Mouse (Mus musculus) T-helper 1 cell (primary cell): Measurements from ENCODE around the gene Frmd4a.

Experiments used
- in situ Hi-C: fragments of 300-600 bp; cut with MboI, MseI; formaldehyde crosslinking; loops from one replicate; pipeline ENCODE4 v1.15.1; 2025; ENCODE audit warnings: high pct_unique_total_duplicates

The Frmd4a gene

DNA sequence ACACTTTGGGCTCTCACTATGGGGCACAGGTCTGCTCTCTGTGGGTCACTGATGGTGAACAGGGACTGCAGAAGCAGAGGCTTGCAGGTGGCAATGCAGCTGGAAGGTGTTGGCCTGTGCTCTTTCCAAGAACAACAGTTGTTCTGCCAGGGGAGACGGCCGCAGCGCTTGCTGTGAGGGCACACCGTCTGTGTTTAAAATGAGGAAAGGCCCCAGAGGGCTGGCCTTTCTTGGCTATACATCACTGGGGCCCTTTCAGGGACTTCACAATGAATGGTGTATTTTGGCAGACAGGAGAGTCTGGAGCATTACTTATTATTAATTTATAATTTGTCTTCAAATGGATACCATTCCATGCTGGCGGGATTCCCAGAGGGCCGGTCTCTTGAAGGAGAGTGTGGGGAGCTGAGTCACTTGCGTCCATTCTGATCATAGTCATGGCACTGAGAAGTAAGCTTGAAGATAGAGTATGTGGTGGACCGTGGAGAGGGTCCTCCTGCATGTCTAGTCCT lies 268.9 kb downstream of the Frmd4a start:
- in situ Hi-C loops = no loop called here

DNA sequence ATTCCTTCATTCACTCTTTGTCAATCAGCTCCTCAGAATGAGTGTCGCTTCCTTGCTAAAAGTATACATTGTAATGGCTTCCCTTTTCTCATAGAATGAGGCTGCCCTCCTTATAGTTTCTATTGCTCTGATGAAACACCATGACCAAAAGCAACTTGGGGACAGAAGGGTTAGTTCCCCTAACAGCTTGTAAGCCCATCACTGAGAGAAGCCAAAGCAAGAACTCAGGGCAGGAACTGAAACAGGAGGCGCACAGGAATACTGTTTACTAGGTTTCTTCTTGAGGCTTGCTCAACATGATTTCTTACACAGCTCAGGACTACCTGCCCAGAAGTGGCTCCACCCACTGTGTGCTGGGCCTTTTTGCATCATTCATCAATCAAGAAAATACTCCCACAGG lies 273.0 kb downstream of the Frmd4a start:
- in situ Hi-C loops = no loop called here

DNA sequence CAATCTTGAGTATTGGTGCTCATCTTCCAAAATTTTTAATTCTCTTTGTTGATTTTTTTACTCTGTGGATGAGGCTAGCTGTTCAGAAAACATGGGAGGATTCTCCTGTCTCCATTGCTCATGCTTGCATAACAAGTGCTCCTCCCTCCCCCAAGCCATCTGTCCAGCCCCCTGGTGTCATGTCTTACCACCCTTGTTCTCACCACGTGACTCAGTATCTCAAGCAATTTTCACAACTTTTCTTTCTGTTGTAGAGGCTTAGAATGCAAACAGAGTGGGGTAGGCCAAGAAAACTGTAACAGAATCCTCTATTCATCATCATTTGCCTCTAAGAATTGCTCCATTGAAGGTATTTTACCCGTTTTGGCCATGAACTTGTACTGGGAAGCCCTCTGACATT lies 273.6 kb downstream of the Frmd4a start:
- in situ Hi-C loops = no loop called here

DNA sequence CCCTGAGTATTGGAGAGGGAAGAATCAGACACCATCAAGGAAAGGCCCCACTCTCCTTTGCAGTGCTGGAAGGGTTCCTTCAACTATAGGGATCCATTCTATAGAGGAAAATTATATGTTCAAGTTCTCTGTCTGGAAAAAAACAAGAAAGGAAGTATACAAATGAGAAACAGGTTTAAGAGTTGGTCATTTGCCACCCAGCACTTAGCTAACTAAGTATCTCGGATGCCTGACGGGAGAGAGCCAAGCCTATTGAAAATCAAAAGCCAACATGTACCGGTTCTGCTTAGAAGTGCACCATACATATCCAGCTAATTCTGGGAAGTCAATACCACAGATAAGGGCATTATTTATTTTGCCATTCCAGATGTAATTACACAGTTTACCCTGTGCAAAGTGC lies 274.2 kb downstream of the Frmd4a start:
- in situ Hi-C loops = no loop called here

DNA sequence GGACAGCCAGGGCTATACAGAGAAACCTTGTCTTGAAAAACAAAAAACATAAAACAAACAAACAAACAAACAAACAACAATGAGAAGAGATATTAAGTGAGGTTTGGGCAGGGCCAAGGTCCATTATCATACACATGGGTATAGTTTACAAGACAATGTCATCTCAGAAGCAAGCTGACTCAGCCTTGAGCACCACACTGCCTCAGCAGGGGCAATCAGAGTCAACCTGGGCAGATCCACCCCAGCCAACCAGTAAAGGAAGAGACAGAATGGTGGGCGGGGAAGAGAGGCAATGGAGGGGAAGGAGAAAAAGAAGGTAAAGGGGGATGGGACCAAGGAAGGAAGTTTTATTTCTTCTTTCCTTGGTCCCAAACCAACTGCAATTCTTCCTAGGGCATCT lies 276.2 kb downstream of the Frmd4a start:
- in situ Hi-C loops = no loop called here

DNA sequence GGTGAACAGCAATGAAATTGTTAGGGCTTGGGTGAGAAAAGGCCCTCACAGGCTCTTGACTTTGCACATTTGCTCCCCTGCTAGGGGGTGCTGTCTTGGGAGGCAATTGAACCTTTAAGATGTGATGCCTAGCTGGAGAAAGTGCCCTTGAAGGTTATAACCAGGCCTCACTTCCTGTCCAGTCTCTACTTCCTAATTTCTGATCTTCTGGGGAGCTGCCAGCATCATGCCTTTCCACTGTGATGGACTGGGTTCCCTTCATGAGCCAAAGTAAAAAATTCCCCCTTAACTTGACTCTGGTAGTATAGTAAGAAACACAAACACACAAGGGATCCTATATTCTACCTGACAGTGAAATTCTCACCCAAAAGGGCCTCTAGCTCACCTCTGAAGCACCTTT lies 278.1 kb downstream of the Frmd4a start:
- in situ Hi-C loops = no loop called here

DNA sequence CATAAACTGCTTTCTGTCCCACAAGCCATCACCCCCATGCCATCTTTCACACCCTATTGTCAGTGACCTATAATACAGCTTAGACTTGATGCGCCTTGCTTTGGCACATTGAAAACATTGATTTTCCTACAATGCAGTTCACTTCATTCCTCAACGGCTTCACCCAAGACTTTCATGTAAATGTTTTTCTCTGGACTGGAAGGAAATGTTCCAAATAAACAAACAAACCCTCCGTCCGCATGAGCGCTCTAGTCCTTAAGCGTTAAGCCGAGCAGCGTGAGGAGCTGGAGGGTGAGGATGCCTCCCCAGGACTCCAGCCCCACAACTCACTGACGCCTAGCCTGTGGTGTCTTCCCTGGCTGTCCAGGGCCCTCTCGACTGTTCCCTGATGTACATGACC lies 279.4 kb downstream of the Frmd4a start:
- in situ Hi-C loops = no loop called here

DNA sequence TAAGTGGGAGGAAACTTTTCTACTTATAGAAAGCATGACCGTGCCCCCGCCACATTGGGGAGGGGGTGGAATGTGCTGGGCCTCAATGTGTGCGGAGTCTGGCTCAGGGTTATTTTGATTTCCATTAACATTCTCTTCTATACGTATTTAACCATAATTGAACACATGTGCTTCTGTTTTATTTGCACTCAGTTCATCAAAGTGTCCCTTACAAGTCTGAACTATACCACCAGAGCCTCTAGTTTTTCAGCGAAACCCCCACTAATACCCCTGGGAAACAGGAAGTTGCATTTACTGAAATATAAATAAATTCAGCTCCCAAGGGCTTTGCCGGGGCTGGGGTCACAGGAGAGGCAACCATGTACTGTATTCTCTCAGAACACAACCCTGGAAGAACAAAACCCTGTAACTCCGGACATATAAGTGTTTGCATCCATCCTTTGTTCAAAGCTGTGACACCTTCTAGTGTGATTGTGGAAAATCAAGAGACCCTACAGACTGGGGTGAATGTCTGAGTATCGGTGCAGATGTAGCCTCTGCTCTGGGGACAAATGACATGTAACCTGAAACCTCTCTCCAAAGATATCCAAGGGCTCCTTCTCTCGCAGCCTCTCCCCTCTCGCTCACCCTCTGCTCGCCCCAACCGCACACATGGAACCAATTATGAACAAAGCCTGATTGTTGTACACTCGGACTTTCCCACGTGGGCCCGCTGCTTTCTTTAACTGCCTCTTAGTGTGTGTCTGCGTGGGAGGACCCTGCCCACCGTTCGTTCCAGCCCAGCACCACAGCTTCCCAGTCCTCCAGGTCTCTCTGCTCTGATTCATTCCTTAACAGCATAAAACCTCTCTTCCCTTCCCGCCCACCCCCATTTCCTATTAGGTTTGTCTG lies 281.1 kb downstream of the Frmd4a start:
- in situ Hi-C loops = no loop called here

DNA sequence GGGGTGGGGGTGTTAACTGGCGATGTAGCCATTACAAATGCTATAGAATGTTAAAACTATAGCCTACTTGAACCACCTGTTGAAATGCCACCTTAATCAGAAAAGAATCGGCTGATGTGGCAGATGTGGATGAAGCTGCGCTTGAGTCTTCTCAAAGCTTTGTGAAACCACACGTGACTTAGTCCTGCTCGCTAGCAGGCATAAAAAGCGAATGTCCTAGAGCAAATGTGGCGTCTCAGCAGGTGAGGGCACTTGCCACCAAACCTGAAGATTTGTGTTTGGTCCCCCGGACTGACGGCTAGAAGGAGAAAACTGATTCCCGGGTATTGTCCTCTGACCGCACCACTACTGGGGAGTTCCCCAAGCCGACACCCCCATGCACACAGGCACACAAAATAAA lies 282.1 kb downstream of the Frmd4a start:
- in situ Hi-C loops = no loop called here

DNA sequence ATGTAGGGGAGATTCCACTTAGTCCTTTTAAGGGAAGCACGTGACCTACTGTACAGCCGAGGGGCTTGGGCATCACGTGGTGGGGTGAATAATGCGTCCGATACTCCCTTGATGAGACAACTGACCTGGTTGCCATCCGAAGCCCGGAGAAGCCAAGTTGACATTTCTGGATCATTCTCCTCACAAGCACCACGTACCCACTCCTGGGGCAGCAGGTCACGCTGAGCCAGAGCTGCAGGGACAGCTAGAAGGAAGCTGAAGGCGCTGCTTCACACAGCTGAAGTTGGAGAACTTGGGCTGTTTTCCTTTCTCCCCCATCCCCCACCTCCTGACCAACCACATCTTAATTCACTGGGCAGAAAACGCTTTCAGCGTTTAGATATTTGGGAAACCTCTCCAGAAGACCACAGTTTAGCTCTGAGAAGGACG lies 282.9 kb downstream of the Frmd4a start:
- in situ Hi-C loops = no loop called here

DNA sequence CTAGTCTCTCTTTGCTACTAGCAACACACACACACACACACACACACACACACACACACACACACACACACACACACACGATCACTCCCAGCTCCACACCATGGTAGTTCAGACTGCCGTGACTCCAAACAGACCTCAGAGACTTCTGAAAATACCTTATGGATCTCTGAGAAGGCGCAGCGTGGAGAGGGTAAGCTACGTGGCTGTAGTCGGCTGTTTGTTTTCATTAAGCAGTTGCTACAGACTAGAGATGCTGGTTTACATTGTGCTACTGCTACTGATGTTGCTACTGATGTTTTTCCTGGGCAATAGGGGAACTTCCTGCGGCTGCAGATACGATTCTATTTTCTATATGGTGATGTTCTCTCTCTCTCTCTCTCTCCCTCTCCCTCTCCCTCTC lies 283.3 kb downstream of the Frmd4a start:
- in situ Hi-C loops = no loop called here

DNA sequence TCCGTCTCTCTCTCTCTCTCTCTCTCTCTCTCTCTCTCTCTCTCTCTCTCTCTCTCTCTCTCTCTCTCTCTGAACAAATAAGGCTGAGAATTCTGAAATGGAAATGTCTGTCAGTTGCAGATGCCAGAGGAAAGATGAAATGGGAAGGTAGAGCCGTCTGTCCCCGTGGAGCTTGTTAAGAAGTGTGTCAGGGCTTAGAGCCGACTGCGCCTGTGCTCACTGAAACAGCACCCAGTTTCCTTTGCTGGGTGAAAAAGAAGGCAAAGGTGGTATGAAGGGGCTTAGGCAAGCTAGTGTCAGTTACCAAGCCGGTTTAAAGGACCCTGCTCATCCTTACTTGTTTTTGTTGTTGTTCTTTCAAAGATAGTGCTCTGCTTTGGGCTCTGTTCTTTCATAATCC lies 283.7 kb downstream of the Frmd4a start:
- in situ Hi-C loops = no loop called here

DNA sequence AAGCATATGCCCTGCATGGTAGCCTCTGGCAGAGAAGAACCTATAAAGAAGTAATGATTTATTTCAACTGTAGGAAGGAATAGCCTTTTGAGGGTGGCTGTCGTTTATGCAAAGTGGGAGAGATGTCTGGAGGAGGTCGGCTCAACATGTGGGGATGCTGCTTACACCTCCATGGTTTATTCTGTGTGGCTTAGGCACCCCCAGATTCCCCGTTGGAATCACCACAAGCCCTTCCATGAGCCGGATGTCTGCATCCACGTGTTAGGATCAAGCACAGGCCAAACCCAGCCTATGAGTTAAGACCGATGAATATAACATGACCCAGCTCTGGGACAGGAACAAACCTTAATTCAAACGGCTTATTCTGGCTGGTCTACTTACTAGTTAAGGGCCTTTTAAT lies 284.2 kb downstream of the Frmd4a start:
- in situ Hi-C loops = no loop called here

DNA sequence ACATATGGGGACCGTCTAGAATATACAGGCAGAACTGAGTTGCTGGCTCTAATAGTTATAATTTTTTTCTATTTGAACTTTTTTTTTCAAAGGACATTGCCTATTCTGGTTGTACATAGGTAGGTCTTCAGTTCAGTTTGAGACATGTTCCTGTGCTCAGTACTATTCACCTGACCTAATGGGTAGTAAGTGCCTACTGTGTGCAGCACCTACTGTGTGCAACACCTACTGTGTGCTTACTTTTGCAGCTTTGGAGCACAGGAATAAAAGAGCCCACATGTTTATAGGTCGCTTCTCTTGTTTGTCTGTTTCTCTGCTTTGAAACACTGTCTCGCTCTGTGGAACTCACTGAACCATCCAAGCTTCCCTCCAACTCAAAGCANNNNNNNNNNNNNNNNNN lies 284.6 kb downstream of the Frmd4a start:
- in situ Hi-C loops = no loop called here

DNA sequence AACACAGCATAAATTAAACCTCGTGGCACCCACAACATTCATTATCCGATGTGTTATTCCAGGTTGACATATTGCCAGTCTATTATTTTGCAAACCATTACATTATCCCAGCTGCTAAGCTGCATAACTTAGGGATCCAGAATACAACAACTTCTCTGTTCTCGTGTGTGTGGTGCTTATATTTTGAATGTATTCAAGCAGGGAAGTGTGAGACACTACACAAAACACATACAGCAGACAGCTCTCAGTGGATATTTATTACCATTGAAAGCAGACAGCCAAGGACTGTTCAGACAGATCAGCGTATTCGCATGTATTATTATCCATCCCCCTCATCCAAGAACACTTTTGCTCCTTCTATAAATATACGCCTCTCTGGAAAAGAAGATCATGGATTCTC lies 289.6 kb downstream of the Frmd4a start:
- in situ Hi-C loops = no loop called here

DNA sequence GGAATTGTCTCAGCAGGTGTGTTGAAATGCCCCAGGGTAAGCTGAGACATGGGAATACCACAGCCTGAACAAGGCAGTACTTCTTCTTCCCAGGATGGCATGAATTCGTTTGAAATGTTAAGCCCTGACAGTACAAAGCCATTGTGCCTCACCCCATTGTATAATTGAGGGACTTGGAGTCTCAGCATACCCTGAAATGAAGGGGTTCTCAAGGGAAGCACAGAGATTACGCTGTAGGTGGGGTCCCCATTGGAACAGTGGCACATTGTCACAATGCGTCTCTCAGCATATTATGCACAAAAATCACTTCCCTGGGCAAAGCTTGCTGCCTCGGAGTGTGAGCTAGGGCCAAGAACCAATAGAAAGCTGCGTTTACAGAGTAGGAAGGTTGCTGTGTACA lies 297.0 kb downstream of the Frmd4a start:
- in situ Hi-C loops = no loop called here

DNA sequence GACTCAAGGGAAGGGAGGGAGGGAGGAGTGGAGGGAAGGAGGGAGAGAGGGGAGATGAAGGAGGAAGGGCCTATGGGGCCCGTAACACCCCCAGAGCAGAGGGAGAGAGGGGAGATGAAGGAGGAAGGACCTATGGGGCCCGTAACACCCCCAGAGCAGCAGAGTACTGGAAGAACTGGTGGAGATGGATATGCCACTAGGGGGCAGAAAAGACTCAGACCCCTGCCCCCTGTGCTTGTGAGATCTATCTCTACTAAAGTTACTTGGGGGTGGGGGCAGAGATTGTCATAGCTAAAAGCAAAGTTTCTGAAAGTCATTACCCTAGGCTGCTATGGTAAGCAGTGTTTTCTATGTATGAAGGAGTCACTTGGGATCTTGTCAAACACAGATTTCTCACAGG lies 299.1 kb downstream of the Frmd4a start:
- in situ Hi-C loops = no loop called here

DNA sequence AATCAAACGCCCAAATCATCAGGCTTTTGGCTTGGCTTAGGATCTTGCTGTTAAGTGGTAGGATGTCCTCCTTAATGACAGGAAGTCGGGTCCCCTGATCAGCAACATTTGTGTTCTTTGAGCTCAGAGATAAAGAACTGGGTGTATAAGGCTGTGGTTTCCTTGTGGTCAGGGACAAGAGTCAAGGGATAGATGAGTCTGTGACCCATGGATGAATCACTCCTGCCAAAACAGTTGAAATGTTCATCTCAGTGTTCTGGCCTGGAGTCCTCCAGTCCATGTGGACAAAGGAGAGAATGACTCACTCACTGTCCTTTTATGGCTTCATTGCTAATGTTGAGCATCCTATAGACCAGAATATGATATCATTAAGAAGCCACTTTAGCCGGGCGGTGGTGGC lies 300.6 kb downstream of the Frmd4a start:
- in situ Hi-C loops = no loop called here

DNA sequence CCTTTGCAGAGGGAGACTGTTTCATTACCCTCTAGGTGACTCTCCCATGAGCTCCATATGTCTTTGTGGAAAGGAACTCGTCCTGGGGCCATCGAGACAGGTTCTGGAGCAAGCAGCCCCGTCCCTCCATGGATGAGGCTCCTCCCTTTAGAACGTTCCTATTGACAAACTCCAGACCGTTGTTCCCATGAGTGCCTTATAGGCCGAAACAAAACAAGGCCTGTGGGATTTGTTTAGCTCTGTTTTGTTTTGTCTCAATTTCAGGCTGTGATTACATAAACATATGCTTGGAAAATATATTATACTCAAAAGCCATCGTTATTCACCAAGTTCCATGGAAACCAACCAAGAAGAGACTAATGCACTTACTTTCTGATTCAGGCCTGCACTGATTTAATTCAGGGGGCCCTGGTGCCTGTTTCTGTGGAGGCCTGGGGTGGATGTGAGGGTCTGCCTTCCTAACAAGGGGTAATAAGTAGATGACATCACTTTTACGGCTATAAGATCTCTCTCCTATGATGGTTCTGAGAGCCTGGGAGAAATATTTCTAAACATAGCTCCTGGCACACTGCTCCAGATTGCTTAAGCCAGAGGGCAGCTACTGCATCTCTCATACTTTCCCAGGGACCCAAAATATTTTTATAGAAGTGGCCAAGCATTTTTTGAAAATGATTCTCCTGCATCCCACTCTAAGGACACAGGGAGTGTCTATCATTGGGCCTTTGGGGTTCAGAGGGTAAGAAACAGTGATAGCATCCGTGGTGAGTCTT lies 308.9 kb downstream of the Frmd4a start:
- in situ Hi-C loops = no loop called here

DNA sequence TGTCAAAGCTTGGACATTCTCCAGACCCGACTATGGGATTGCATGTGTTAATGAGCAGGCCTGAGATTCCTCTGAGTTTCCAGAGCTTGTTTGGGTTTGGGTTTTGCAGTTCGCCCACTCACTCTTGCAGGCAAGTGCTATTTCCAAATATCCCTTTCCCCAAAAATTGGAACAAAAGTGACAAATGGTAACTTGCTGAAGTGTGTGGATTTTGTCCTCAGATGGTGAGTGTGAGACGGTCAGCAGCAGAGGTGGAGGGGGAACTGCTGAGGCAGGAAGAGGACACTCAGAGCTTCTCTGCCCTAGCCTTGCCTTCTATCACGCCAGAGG lies 309.5 kb downstream of the Frmd4a start:
- in situ Hi-C loops = no loop called here

DNA sequence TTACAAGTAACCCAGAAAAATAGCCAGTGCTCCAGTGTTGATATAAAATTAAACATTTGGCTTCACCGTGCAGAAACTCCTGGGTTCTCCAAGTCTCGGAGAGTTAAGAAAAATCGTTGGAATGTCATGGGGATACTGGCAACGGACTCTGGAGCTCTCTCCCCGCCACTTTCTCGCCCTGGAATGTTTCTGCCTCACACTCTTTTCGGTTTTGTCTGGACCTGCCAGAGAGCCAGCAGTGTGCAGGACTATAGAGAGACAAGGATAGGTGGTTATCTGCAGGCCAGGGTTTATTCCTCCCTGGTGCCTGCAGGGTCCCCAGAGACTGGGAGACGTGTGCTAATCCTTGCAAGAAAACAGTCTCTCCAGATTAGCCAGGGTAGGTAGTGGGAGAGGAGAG lies 314.9 kb downstream of the Frmd4a start:
- in situ Hi-C loops = no loop called here

DNA sequence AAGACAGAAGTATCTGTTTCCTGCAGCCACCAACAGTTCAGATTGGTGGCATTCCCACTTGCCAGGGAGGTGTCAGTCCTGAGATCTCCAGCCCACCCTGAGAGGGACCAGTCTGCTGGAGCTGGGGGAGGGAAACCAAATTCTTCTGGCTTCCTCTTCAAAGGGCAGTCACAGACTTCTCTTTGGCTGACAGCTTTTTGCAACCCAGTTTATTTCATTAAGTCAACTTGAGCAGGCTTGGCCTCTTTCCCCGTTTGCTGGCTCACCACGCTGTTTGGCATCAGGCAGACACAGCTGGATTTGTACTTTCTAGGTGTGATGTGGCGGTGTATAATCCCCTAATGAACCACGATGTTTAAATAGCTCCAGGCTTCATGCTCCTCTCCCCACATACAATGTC lies 316.7 kb downstream of the Frmd4a start:
- in situ Hi-C loops = no loop called here

DNA sequence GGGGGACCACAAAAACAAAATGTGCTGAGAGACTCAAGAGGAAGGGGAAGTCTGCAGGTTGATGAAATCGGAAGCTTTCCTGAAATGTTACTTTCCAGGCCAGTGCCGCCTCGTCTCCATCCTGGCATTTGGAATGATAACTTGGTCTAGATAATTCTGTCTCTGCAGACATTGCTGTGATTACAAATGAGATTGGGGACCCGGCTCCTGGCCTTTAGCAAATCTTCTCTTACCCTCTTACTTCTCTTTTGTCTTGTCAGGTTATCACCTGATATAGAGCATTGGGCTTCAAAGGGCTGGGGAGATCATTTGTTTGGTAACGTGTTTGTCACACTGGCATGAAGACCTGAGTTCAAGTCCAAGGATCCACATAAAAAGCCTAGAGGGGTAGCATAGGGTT lies 317.4 kb downstream of the Frmd4a start:
- in situ Hi-C loops = no loop called here
